Mouse (Mus musculus): ENCODE results near the gene Golga4. TPM values are rescaled to one million over a fixed set of nuclear protein-coding genes. Genes with fewer than 3 reads are reported as not detected.

Gene Golga4
- 10 to 100 TPM; 81.1 to 82.8 TPM for total RNA-seq (2021)
- long read RNA-seq, full-length matches to known transcripts, result 1 of 33 reads
- long read RNA-seq, partial matches to known transcripts, result 10 of 33 reads
- long read RNA-seq, other reads (novel, unspliced or antisense), result 22 of 33 reads

GRCm38 (mm10) chr9:118506020-118506403, at the start of gene Golga4:
TSS of gene Golga4 (plus strand) at chr9:118506267.
- peak; percentile 92 to 95 for DNase-seq (ENCODE audit: low spot score in 2 of 2)

- no peak for DNase-seq (ENCODE audit: low spot score in 2 of 2)
These were observed 49.7 kb upstream of the Golga4 start for GRCm38 (mm10) chr9:118456405-118456804.

GRCm38 (mm10) chr9:118458039-118458438, 48.0 kb upstream of the Golga4 start:
- DNase-seq (ENCODE audit: low spot score in 2 of 2), result no peak

- DNase-seq (ENCODE audit: low spot score in 2 of 2), result no peak
These were observed 42.0 kb upstream of the Golga4 start for GRCm38 (mm10) chr9:118464031-118464430.

GRCm38 (mm10) chr9:118468301-118468700, 37.8 kb upstream of the Golga4 start:
- DNase-seq (ENCODE audit: low spot score in 2 of 2), result no peak

GRCm38 (mm10) chr9:118469272-118469671, 36.8 kb upstream of the Golga4 start:
- no peak for DNase-seq (ENCODE audit: low spot score in 2 of 2)

GRCm38 (mm10) chr9:118471296-118471695, 34.8 kb upstream of the Golga4 start:
- no peak for DNase-seq (ENCODE audit: low spot score in 2 of 2)

GRCm38 (mm10) chr9:118476211-118476765, 29.8 kb upstream of the Golga4 start:
- DNase-seq (ENCODE audit: low spot score in 2 of 2), result no peak

- no peak for DNase-seq (ENCODE audit: low spot score in 2 of 2)
These were observed 29.2 kb upstream of the Golga4 start for GRCm38 (mm10) chr9:118476766-118477271.

GRCm38 (mm10) chr9:118477281-118477931, 28.7 kb upstream of the Golga4 start:
- no peak for DNase-seq (ENCODE audit: low spot score in 2 of 2)

GRCm38 (mm10) chr9:118477961-118478360, 28.1 kb upstream of the Golga4 start, which contains the start of gene Eomes:
TSS of gene Eomes (plus strand) at chr9:118478212.
- DNase-seq (ENCODE audit: low spot score in 2 of 2), result no peak

- DNase-seq (ENCODE audit: low spot score in 2 of 2), result no peak
These were observed 27.6 kb upstream of the Golga4 start for GRCm38 (mm10) chr9:118478458-118478838.

GRCm38 (mm10) chr9:118478839-118479507, 27.1 kb upstream of the Golga4 start:
- DNase-seq (ENCODE audit: low spot score in 2 of 2), result no peak

- no peak for DNase-seq (ENCODE audit: low spot score in 2 of 2)
These were observed 26.4 kb upstream of the Golga4 start for GRCm38 (mm10) chr9:118479508-118480291.

- no peak for DNase-seq (ENCODE audit: low spot score in 2 of 2)
These were observed 25.8 kb upstream of the Golga4 start for GRCm38 (mm10) chr9:118480292-118480690.

GRCm38 (mm10) chr9:118482210-118482609, 23.9 kb upstream of the Golga4 start:
- no peak for DNase-seq (ENCODE audit: low spot score in 2 of 2)

- DNase-seq (ENCODE audit: low spot score in 2 of 2), result no peak
These were observed 19.5 kb upstream of the Golga4 start for GRCm38 (mm10) chr9:118486361-118487095.

GRCm38 (mm10) chr9:118487096-118487395, 19.0 kb upstream of the Golga4 start:
- DNase-seq (ENCODE audit: low spot score in 2 of 2), result no peak

- no peak for DNase-seq (ENCODE audit: low spot score in 2 of 2)
These were observed 18.4 kb upstream of the Golga4 start for GRCm38 (mm10) chr9:118487636-118488035.

- no peak for DNase-seq (ENCODE audit: low spot score in 2 of 2)
These were observed 17.8 kb upstream of the Golga4 start for GRCm38 (mm10) chr9:118488138-118488895.
